Mouse (Mus musculus) myocyte (in vitro differentiated cells): ENCODE measurements at regions not wholly inside any gene's neighbourhood (a gene's known extent, or its start where the extent isn't known, plus 50 kb on each side); places are given as distances from the start of the nearest gene placed in this dataset.

ENCODE experiments used
- CEBPB ChIP-seq: IDR thresholded peaks from 2 replicates; pipeline ENCODE4 v1.6.1; 2011; ENCODE audit warnings: mild to moderate bottlenecking, moderate library complexity; ENCODE audit not compliant: poor library complexity, insufficient read depth, severe bottlenecking
- E2F4 ChIP-seq: IDR thresholded peaks from one replicate; pipeline ENCODE4 v1.6.1; 2011; ENCODE audit warnings: mild to moderate bottlenecking, control low read depth, moderate library complexity; ENCODE audit not compliant: insufficient read depth
- POLR2A ChIP-seq: IDR thresholded peaks from one replicate; pipeline ENCODE4 v1.6.1; 2011; ENCODE audit warnings: low read depth, mild to moderate bottlenecking, control low read depth, moderate library complexity; ENCODE audit not compliant: insufficient read length
- REST ChIP-seq: IDR thresholded peaks from one replicate; pipeline ENCODE4 v1.6.1; 2011; ENCODE audit warnings: mild to moderate bottlenecking, control low read depth, moderate library complexity; ENCODE audit not compliant: insufficient read depth, insufficient read length
- TCF12 ChIP-seq: IDR thresholded peaks from one replicate; pipeline ENCODE4 v1.6.1; 2011; ENCODE audit warnings: mild to moderate bottlenecking, control low read depth; ENCODE audit not compliant: poor library complexity, insufficient read depth, severe bottlenecking
- USF1 ChIP-seq: IDR thresholded peaks from one replicate; pipeline ENCODE4 v1.6.1; 2011; ENCODE audit warnings: low read depth, mild to moderate bottlenecking, control low read depth, moderate library complexity

DNA sequence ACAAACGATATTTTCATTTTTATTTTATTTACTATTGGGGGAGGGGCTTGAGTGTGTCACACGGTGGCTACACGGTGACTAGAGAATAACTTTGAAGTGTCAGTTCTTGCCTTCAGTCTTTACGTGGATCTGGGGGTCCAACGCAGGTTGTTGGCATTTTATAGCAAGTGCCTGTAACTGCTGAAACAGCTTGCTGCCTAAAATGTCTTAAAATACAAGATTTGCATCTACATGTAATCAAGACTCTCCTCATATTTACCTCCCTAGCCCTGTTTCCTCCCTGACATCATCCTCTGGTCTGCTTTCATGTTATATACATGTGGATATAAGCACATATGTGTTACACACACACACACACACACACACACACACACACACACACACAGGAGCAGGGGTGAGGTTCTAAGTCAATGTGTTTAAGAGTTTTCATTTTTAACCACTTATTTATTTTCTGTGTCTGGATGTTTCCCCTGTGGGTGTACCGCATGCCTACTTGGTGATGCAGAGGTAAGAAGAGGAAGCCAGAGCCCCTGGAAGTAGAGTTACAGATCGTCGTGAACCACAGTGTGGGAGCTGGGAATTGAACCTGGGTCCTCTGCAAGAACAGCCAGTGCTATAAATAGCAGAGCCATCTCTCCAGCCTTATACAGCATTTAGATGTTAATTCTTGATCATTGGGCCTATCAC lies 119.5 kb upstream of the Cpsf6 start:
- TF ChIP-seq REST (no peak), USF1 (no peak), POLR2A (no peak), CEBPB (no peak), TCF12 (no peak), E2F4 (no peak)
